Mouse (Mus musculus): ENCODE measurements at regions not wholly inside any gene's neighbourhood (a gene's known extent, or its start where the extent isn't known, plus 50 kb on each side); places are given as distances from the start of the nearest gene placed in this dataset.
A peak's percentile ranks its signal among the peaks of the same experiment; 100 is the strongest.

- DNase-seq (ENCODE audit: extremely low read depth): no peak
- Histone ChIP-seq H3K36me3 (replicated peaks in 1 of 2; ENCODE audit: control insufficient read depth in 1 of 2, insufficient read depth in 1 of 2, low read length in 1 of 2) (no peaks in the 10 kb centered on the region), H3K4me3 (replicated peaks in 1 of 3; ENCODE audit: low read depth in 2 of 3, low read length in 2 of 3, poor library complexity in 1 of 3) (no peak overlapping the region), H3K9ac (ENCODE audit: insufficient read depth, low read depth) (no peak overlapping the region), H3K27me3 (replicated peaks) (no peaks in the 10 kb centered on the region), H3K4me1 (ENCODE audit: control insufficient read depth in 1 of 2, insufficient read depth in 2 of 2) (peaks cover 0 to 4% of the 10 kb centered on the region in 2 experiments; a peak in 1 of 4 replicates), H3K4me2 (ENCODE audit: insufficient read depth, low read depth, poor library complexity, severe bottlenecking) (no peak overlapping the region), H3K79me2 (replicated peaks; ENCODE audit: control insufficient read depth, extremely low read depth, insufficient read depth, poor library complexity, severe bottlenecking) (no peaks in the 10 kb centered on the region), H3K9me3 (replicated peaks; ENCODE audit: low read length) (no peaks in the 10 kb centered on the region), H3K27ac (ENCODE audit: insufficient read depth, low read depth) (no peak overlapping the region)
- dilution Hi-C loops (cut with MboI; ENCODE audit: extremely low pct_ligation_motif_present, extremely low pct_unique_long_range_greater_than_20kb, low sequenced_read_pairs) (no loop called here), in situ Hi-C loops (cut with MboI; ENCODE audit: low pct_ligation_motif_present, low pct_unique_long_range_greater_than_20kb, low sequenced_read_pairs) (no loop called here)
- TF ChIP-seq MXI1 (IDR thresholded peaks at IDR 0.05; ENCODE audit: low read depth, low read length): no peak
Measured at GRCm38 (mm10) chr9:71417248-71417647, 68.5 kb downstream of the Polr2m start.

GRCm38 (mm10) chr9:71411171-71411570 is 74.6 kb downstream of the Polr2m start:
- in situ Hi-C loops (cut with MboI; ENCODE audit: low pct_ligation_motif_present, low pct_unique_long_range_greater_than_20kb, low sequenced_read_pairs): no loop called here
- no peak for DNase-seq (ENCODE audit: extremely low read depth)

GRCm38 (mm10) chr9:71409925-71410324 is 75.8 kb downstream of the Polr2m start:
- Histone ChIP-seq H3K9ac (ENCODE audit: insufficient read depth, low read depth) (no peak overlapping the region), H3K4me1 (ENCODE audit: control insufficient read depth in 1 of 2, insufficient read depth in 2 of 2) (peaks cover 0 to under 1% of the 10 kb centered on the region in 2 experiments; a peak in 2 of 4 replicates), H3K36me3 (replicated peaks in 1 of 2; ENCODE audit: control insufficient read depth in 1 of 2, insufficient read depth in 1 of 2, low read length in 1 of 2) (no peaks in the 10 kb centered on the region), H3K27ac (ENCODE audit: insufficient read depth, low read depth) (no peak overlapping the region), H3K27me3 (replicated peaks) (no peaks in the 10 kb centered on the region), H3K79me2 (replicated peaks; ENCODE audit: control insufficient read depth, extremely low read depth, insufficient read depth, poor library complexity, severe bottlenecking) (no peaks in the 10 kb centered on the region), H3K4me3 (replicated peaks in 1 of 3; ENCODE audit: low read depth in 2 of 3, low read length in 2 of 3, poor library complexity in 1 of 3) (no peak overlapping the region), H3K4me2 (ENCODE audit: insufficient read depth, low read depth, poor library complexity, severe bottlenecking) (no peak overlapping the region), H3K9me3 (replicated peaks; ENCODE audit: low read length) (peaks cover 5% of the 10 kb centered on the region)
- no peak for DNase-seq (ENCODE audit: extremely low read depth)
- dilution Hi-C loops (cut with MboI; ENCODE audit: extremely low pct_ligation_motif_present, extremely low pct_unique_long_range_greater_than_20kb, low sequenced_read_pairs) (no loop called here), in situ Hi-C loops (cut with MboI; ENCODE audit: low pct_ligation_motif_present, low pct_unique_long_range_greater_than_20kb, low sequenced_read_pairs) (no loop called here)
- peak; percentile 17 to 23; a peak in 2 of 4 replicates for TF ChIP-seq CTCF (conservative IDR thresholded peaks at IDR 0.05 in 1 of 2, IDR thresholded peaks at IDR 0.05 in 1 of 2; ENCODE audit: low read depth in 2 of 2, low read length in 2 of 2)
- TF ChIP-seq MAFK (IDR thresholded peaks at IDR 0.05; ENCODE audit: insufficient replicate concordance, low read length): no peak

More at GRCm38 (mm10) chr9:71411171-71411570, 74.6 kb downstream of the Polr2m start:
- H3K4me2 ChIP-seq (ENCODE audit: insufficient read depth, low read depth, poor library complexity, severe bottlenecking): no peak overlapping the region
- no peaks in the 10 kb centered on the region; a peak in 1 of 4 replicates for H3K4me1 ChIP-seq (ENCODE audit: control insufficient read depth in 1 of 2, insufficient read depth in 2 of 2)
- dilution Hi-C loops (cut with MboI; ENCODE audit: extremely low pct_ligation_motif_present, extremely low pct_unique_long_range_greater_than_20kb, low sequenced_read_pairs): no loop called here
- H3K79me2 ChIP-seq (replicated peaks; ENCODE audit: control insufficient read depth, extremely low read depth, insufficient read depth, poor library complexity, severe bottlenecking): no peaks in the 10 kb centered on the region
- no peaks in the 10 kb centered on the region for H3K27me3 ChIP-seq (replicated peaks)
- H3K27ac ChIP-seq (ENCODE audit: insufficient read depth, low read depth): no peak overlapping the region
- H3K9ac ChIP-seq (ENCODE audit: insufficient read depth, low read depth): no peak overlapping the region
- no peak overlapping the region for H3K4me3 ChIP-seq (replicated peaks in 1 of 3; ENCODE audit: low read depth in 2 of 3, low read length in 2 of 3, poor library complexity in 1 of 3)
- H3K9me3 ChIP-seq (replicated peaks; ENCODE audit: low read length): peaks cover 5% of the 10 kb centered on the region
- TF ChIP-seq JUND (conservative IDR thresholded peaks at IDR 0.05; ENCODE audit: low read depth, low read length) (no peak), ZMIZ1 (IDR thresholded peaks at IDR 0.05; ENCODE audit: low read depth, low read length) (no peak), CHD2 (IDR thresholded peaks at IDR 0.05; ENCODE audit: low read length) (no peak), BHLHE40 (IDR thresholded peaks at IDR 0.05; ENCODE audit: low read depth, low read length) (no peak), IRF4 (IDR thresholded peaks at IDR 0.05; ENCODE audit: low read depth, low read length) (no peak), MAFK (IDR thresholded peaks at IDR 0.05; ENCODE audit: insufficient replicate concordance, low read length) (no peak), MAZ (IDR thresholded peaks at IDR 0.05; ENCODE audit: low read depth, low read length) (no peak), MXI1 (IDR thresholded peaks at IDR 0.05; ENCODE audit: low read depth, low read length) (no peak), EP300 (IDR thresholded peaks at IDR 0.05; ENCODE audit: low read length) (no peak), CTCF (conservative IDR thresholded peaks at IDR 0.05 in 1 of 2, IDR thresholded peaks at IDR 0.05 in 1 of 2; ENCODE audit: low read depth in 2 of 2, low read length in 2 of 2) (no peak), UBTF (IDR thresholded peaks at IDR 0.05; ENCODE audit: low read depth, low read length) (no peak), HCFC1 (IDR thresholded peaks at IDR 0.05; ENCODE audit: low read depth, low read length) (no peak), ZNF384 (IDR thresholded peaks at IDR 0.05; ENCODE audit: low read depth, low read length) (no peak), JUN (IDR thresholded peaks at IDR 0.05; ENCODE audit: insufficient read depth, low read depth, low read length) (no peak), USF1 (IDR thresholded peaks at IDR 0.05; ENCODE audit: low read depth, low read length) (no peak), ELF1 (IDR thresholded peaks at IDR 0.05; ENCODE audit: low read depth, low read length) (no peak), ZKSCAN1 (IDR thresholded peaks at IDR 0.05; ENCODE audit: borderline replicate concordance, low read depth, low read length) (no peak)
- no peaks in the 10 kb centered on the region for H3K36me3 ChIP-seq (replicated peaks in 1 of 2; ENCODE audit: control insufficient read depth in 1 of 2, insufficient read depth in 1 of 2, low read length in 1 of 2)
